In the genomic region with DNA sequence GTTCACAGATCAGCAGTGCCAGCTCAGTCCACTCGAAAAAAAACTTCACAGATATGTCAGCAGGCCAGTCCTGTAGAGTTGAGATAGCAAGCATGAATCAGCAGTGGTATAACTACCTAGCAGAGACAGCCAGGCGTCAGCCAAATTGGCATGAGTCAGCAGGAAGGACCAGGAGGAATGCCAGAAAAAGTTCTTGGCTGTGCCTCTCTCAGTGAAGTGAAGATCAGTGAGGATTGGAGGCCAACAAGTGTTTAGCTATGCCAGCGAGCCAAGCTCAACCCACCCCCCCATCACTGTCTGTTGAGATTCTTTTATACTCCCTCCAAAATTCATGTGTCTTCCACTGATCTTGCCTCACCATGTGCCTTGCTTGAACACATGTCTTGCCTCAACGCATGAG, we compare ENCODE assay signal across 10 mouse cellular contexts.
DNase-seq lines count a peak whose midpoint lies in the region; ATAC-seq lines count a peak whose summit lies in the region.
"Had no signal": no experiment of that assay in that cellular context is flagged by ENCODE, and none has a peak within 500 bp of the region (broad histone marks: within the 10 kb centered on the region; RNA-seq: fewer than 3 reads in every experiment).

No protein-coding gene starts in this region.

- no peak; the same call in 1 of the 2 replicates for ATAC-seq in midbrain, embryonic 14.5 days (ENCODE audit: low FRiP score, low TSS enrichment)

- H3K27me3 ChIP-seq in heart, embryonic 10.5 days (ENCODE audit: insufficient read depth, poor library complexity, severe bottlenecking) = no peaks in the 10 kb centered on the region
- no peaks in the 10 kb centered on the region for H3K27me3 ChIP-seq in midbrain, embryonic 14.5 days (ENCODE audit: control insufficient read depth, insufficient read depth, low read length)
- H3K27me3 ChIP-seq: embryonic facial prominence, embryonic 13.5 days; liver, embryonic 13.5 days had no signal

- no peak overlapping the region for H3K27ac ChIP-seq in heart, embryonic 10.5 days
- no peak overlapping the region for H3K27ac ChIP-seq in midbrain, embryonic 14.5 days (replicated peaks; ENCODE audit: low read depth, low read length)
- H3K27ac ChIP-seq: embryonic facial prominence, embryonic 13.5 days; liver, embryonic 13.5 days had no signal

- peak; percentile 55 to 73 for DNase-seq in heart, adult 18-20 months
- no peak for DNase-seq in heart, embryonic 10.5 days (ENCODE audit: low spot score)
- DNase-seq in adrenal gland, postnatal 10 days = peak; percentile 72
- peak; percentile 58 to 62 for DNase-seq in heart, postnatal 10 days
- DNase-seq in lung, postnatal 14 days = peak; percentile 3
- DNase-seq in kidney, adult 18-20 months = no peak
- DNase-seq in midbrain, embryonic 14.5 days = no peak
- DNase-seq in MN1 (ENCODE audit: low spot score) = no peak
- DNase-seq: liver, embryonic 13.5 days had no signal

- 68% methylated on average over 4 of the region's 4 CpGs for WGBS in heart, embryonic 10.5 days
- 86% methylated on average over 4 of the region's 4 CpGs for WGBS in midbrain, embryonic 14.5 days

- no peaks in the 10 kb centered on the region for H3K4me1 ChIP-seq in heart, embryonic 10.5 days
- H3K4me1 ChIP-seq in midbrain, embryonic 14.5 days (ENCODE audit: control insufficient read depth, insufficient read depth, low read length) = no peaks in the 10 kb centered on the region
- H3K4me1 ChIP-seq: embryonic facial prominence, embryonic 13.5 days; liver, embryonic 13.5 days had no signal

- H3K4me3 ChIP-seq in heart, embryonic 10.5 days = no peak overlapping the region
- no peak overlapping the region for H3K4me3 ChIP-seq in midbrain, embryonic 14.5 days (replicated peaks; ENCODE audit: low read depth, low read length)
- H3K4me3 ChIP-seq: embryonic facial prominence, embryonic 13.5 days; liver, embryonic 13.5 days had no signal

- intact Hi-C loops in heart, postnatal 10 days (cut with DNase I) = no loop called here

- H3K9ac ChIP-seq in midbrain, embryonic 14.5 days (replicated peaks; ENCODE audit: low read length) = no peak overlapping the region
- H3K9ac ChIP-seq: embryonic facial prominence, embryonic 13.5 days; liver, embryonic 13.5 days had no signal

- H3K36me3 ChIP-seq in heart, embryonic 10.5 days = no peaks in the 10 kb centered on the region
- no peaks in the 10 kb centered on the region for H3K36me3 ChIP-seq in midbrain, embryonic 14.5 days (ENCODE audit: control insufficient read depth, insufficient read depth, low read length)
- H3K36me3 ChIP-seq: embryonic facial prominence, embryonic 13.5 days; liver, embryonic 13.5 days had no signal

- no peak overlapping the region for H3K4me2 ChIP-seq in midbrain, embryonic 14.5 days (ENCODE audit: low read length)
- H3K4me2 ChIP-seq: embryonic facial prominence, embryonic 13.5 days; liver, embryonic 13.5 days had no signal

- H3K9me3 ChIP-seq in heart, embryonic 10.5 days = no peaks in the 10 kb centered on the region
- no peaks in the 10 kb centered on the region for H3K9me3 ChIP-seq in midbrain, embryonic 14.5 days (ENCODE audit: control insufficient read depth, low read length)
- H3K9me3 ChIP-seq: embryonic facial prominence, embryonic 13.5 days; liver, embryonic 13.5 days had no signal

Comparison
In these comparisons a context has a peak if more than half of its experiments do, and no peak if none do; other contexts are left out.
1. DNase-seq: peak in heart, adult 18-20 months (2 of 2), adrenal gland, postnatal 10 days (single experiment), heart, postnatal 10 days (2 of 2) and lung, postnatal 14 days (single experiment); none in heart, embryonic 10.5 days (single experiment), kidney, adult 18-20 months (single experiment), midbrain, embryonic 14.5 days (single experiment) and MN1 (single experiment).